15 mouse cellular contexts compared by ENCODE assay signal in genomic region chr2:28915104-28915738, GRCm38 (mm10). TPM values are rescaled to one million over a fixed set of nuclear protein-coding genes. Genes with fewer than 3 reads are reported as not detected.
DNase-seq lines count a peak whose midpoint lies in the region; ATAC-seq and TF ChIP-seq lines count a peak whose summit lies in the region.
"Had no signal": no experiment of that assay in that cellular context is flagged by ENCODE, and none has a peak within 500 bp of the region (broad histone marks: within the 10 kb centered on the region; RNA-seq: fewer than 3 reads in every experiment).

No protein-coding gene starts in this region.

- H3K36me3 ChIP-seq in forebrain, embryonic 12.5 days (replicated peaks), result no peaks in the 10 kb centered on the region
- no peaks in the 10 kb centered on the region for H3K36me3 ChIP-seq in forebrain, embryonic 14.5 days (ENCODE audit: control insufficient read depth, insufficient read depth, low read length)
- H3K36me3 ChIP-seq in hindbrain, embryonic 10.5 days, result no peaks in the 10 kb centered on the region
- H3K36me3 ChIP-seq in hindbrain, embryonic 16.5 days (ENCODE audit: control insufficient read depth, insufficient read depth, low read length), result no peaks in the 10 kb centered on the region
- H3K36me3 ChIP-seq in midbrain, postnatal 0 days (ENCODE audit: insufficient read depth, low read length), result no peaks in the 10 kb centered on the region
- H3K36me3 ChIP-seq: limb, embryonic 15.5 days had no signal

- H3K4me3 ChIP-seq in forebrain, embryonic 12.5 days (replicated peaks), result peak overlapping the region; percentile 8; the same call in 1 of the 2 replicates
- no peak overlapping the region for H3K4me3 ChIP-seq in forebrain, embryonic 14.5 days (ENCODE audit: low read depth, low read length)
- H3K4me3 ChIP-seq in hindbrain, embryonic 10.5 days, result peak overlapping the region; percentile 43
- peak overlapping the region; percentile 37 for H3K4me3 ChIP-seq in hindbrain, embryonic 16.5 days (ENCODE audit: low read length)
- peak overlapping the region; percentile 41 for H3K4me3 ChIP-seq in midbrain, postnatal 0 days (ENCODE audit: low read depth, low read length)
- H3K4me3 ChIP-seq: limb, embryonic 15.5 days had no signal

- H3K9ac ChIP-seq in forebrain, embryonic 12.5 days, result no peak overlapping the region
- H3K9ac ChIP-seq in forebrain, embryonic 14.5 days (ENCODE audit: low read length), result no peak overlapping the region
- peak overlapping the region; percentile 53 for H3K9ac ChIP-seq in hindbrain, embryonic 16.5 days (ENCODE audit: low read depth, low read length)
- H3K9ac ChIP-seq in midbrain, postnatal 0 days (replicated peaks; ENCODE audit: low read length, poor library complexity, severe bottlenecking), result peak overlapping the region; percentile 59
- H3K9ac ChIP-seq: limb, embryonic 15.5 days had no signal

- H3K27ac ChIP-seq in forebrain, embryonic 12.5 days, result no peak overlapping the region
- H3K27ac ChIP-seq in forebrain, embryonic 14.5 days (ENCODE audit: low read depth, low read length), result no peak overlapping the region
- H3K27ac ChIP-seq in hindbrain, embryonic 10.5 days, result peak overlapping the region; percentile 2; the same call in 1 of the 2 replicates
- H3K27ac ChIP-seq in hindbrain, embryonic 16.5 days (ENCODE audit: low read depth, low read length), result peak overlapping the region; percentile 75
- peak overlapping the region; percentile 68 for H3K27ac ChIP-seq in midbrain, postnatal 0 days (ENCODE audit: low read depth, low read length)
- H3K27ac ChIP-seq: limb, embryonic 15.5 days had no signal

- peaks cover 38% of the 10 kb centered on the region for H3K4me1 ChIP-seq in forebrain, embryonic 12.5 days
- H3K4me1 ChIP-seq in forebrain, embryonic 14.5 days (ENCODE audit: control insufficient read depth, insufficient read depth, low read length), result no peaks in the 10 kb centered on the region; the same call in 1 of the 2 replicates
- peaks cover 33% of the 10 kb centered on the region for H3K4me1 ChIP-seq in hindbrain, embryonic 10.5 days (replicated peaks)
- H3K4me1 ChIP-seq in hindbrain, embryonic 16.5 days (ENCODE audit: control insufficient read depth, insufficient read depth, low read depth, low read length), result peaks cover 6% of the 10 kb centered on the region
- no peaks in the 10 kb centered on the region for H3K4me1 ChIP-seq in midbrain, postnatal 0 days (ENCODE audit: insufficient read depth, low read length)

- no peak for TF ChIP-seq CTCF in midbrain, postnatal 0 days (IDR thresholded peaks at IDR 0.05)

- 2% methylated on average over 22 of the region's 22 CpGs for WGBS in forebrain, embryonic 12.5 days
- WGBS in forebrain, embryonic 14.5 days, result 3% methylated on average over 22 of the region's 22 CpGs
- 3% methylated on average over 22 of the region's 22 CpGs for WGBS in hindbrain, embryonic 10.5 days
- 1% methylated on average over 19 of the region's 22 CpGs for WGBS in hindbrain, embryonic 16.5 days
- WGBS in midbrain, postnatal 0 days, result 5% methylated on average over 22 of the region's 22 CpGs

- H3K4me2 ChIP-seq in forebrain, embryonic 12.5 days, result no peak overlapping the region
- H3K4me2 ChIP-seq in forebrain, embryonic 14.5 days (ENCODE audit: low read length), result no peak overlapping the region
- H3K4me2 ChIP-seq in hindbrain, embryonic 16.5 days (ENCODE audit: low read length), result peak overlapping the region; percentile 15; the same call in 1 of the 2 replicates
- H3K4me2 ChIP-seq in midbrain, postnatal 0 days (ENCODE audit: low read depth, low read length, poor library complexity, severe bottlenecking), result peak overlapping the region; percentile 36
- H3K4me2 ChIP-seq: limb, embryonic 15.5 days had no signal

- ATAC-seq in forebrain, embryonic 12.5 days (ENCODE audit: low FRiP score), result no peak
- ATAC-seq in forebrain, embryonic 14.5 days, result no peak
- ATAC-seq in hindbrain, embryonic 16.5 days, result no peak
- ATAC-seq in midbrain, postnatal 0 days (ENCODE audit: low FRiP score), result no peak

- no peak for DNase-seq in forebrain, embryonic 14.5 days (ENCODE audit: low spot score)
- peak; percentile 29 for DNase-seq in hindbrain, embryonic 10.5 days (ENCODE audit: low spot score)
- no peak for DNase-seq in midbrain, postnatal 0 days (ENCODE audit: low spot score)
- no peak for DNase-seq in heart, postnatal 25 days (ENCODE audit: low spot score)
- DNase-seq in thymus, postnatal 36 days, result no peak
- no peak for DNase-seq in thymus, postnatal 10 days (ENCODE audit: low spot score in 2 of 2)
- DNase-seq: right cerebral cortex, adult 18-20 months had no signal

- intact Hi-C loops in heart, postnatal 25 days (cut with DNase I), result no loop called here

- H3K9me3 ChIP-seq in forebrain, embryonic 12.5 days, result no peaks in the 10 kb centered on the region
- no peaks in the 10 kb centered on the region for H3K9me3 ChIP-seq in forebrain, embryonic 14.5 days (replicated peaks; ENCODE audit: control insufficient read depth, low read length)
- H3K9me3 ChIP-seq in hindbrain, embryonic 10.5 days, result no peaks in the 10 kb centered on the region
- no peaks in the 10 kb centered on the region for H3K9me3 ChIP-seq in hindbrain, embryonic 16.5 days (ENCODE audit: control insufficient read depth, low read length)
- no peaks in the 10 kb centered on the region for H3K9me3 ChIP-seq in midbrain, postnatal 0 days (ENCODE audit: low read length)
- H3K9me3 ChIP-seq: limb, embryonic 15.5 days had no signal

- H3K27me3 ChIP-seq in forebrain, embryonic 12.5 days, result peaks cover 98% of the 10 kb centered on the region
- peaks cover 97% of the 10 kb centered on the region for H3K27me3 ChIP-seq in forebrain, embryonic 14.5 days (replicated peaks; ENCODE audit: control insufficient read depth, insufficient read depth, low read length)
- peaks cover 100% of the 10 kb centered on the region for H3K27me3 ChIP-seq in hindbrain, embryonic 10.5 days (ENCODE audit: insufficient read depth, poor library complexity, severe bottlenecking)
- peaks cover 68% of the 10 kb centered on the region for H3K27me3 ChIP-seq in hindbrain, embryonic 16.5 days (replicated peaks; ENCODE audit: control insufficient read depth, insufficient read depth, low read length)
- peaks cover 49% of the 10 kb centered on the region for H3K27me3 ChIP-seq in midbrain, postnatal 0 days (ENCODE audit: insufficient read depth, low read length)

RNA-seq across cellular contexts. Expression of gene Barhl1, which starts 1.2 kb away (rescaled TPM):
- polyA plus RNA-seq in forebrain, embryonic 12.5 days (2016; fragmentation: Nextera tagmentation; extraction: Ambion mirVana), result 4.4 and 5.7 TPM in 2 replicates
- polyA plus RNA-seq in forebrain, embryonic 14.5 days (2014; fragmentation: Nextera tagmentation; extraction: Ambion mirVana), result 1.4 and 1.5 TPM in 2 replicates
- 10.8 and 18.4 TPM in 2 replicates for polyA plus RNA-seq in hindbrain, embryonic 10.5 days (2016; fragmentation: Nextera tagmentation; extraction: Ambion mirVana)
- 27.3 and 29.3 TPM in 2 replicates for polyA plus RNA-seq in hindbrain, embryonic 16.5 days (2015; fragmentation: Nextera tagmentation; extraction: Ambion mirVana)
- total RNA-seq in midbrain, postnatal 0 days (2014; rRNA removed), result 36.8 and 49.0 TPM in 2 replicates
- 36.8 and 36.9 TPM in 2 replicates for polyA plus RNA-seq in midbrain, postnatal 0 days (2015; fragmentation: Nextera tagmentation; extraction: Ambion mirVana)
- not detected for total RNA-seq in heart, postnatal 25 days (2021)
- total RNA-seq: adrenal gland, postnatal 25 days; gastrocnemius, adult 8-10 months; heart, postnatal 14 days; layer of hippocampus, postnatal 25 days; megakaryocyte progenitor cell, adult 5-6 weeks had no signal

Comparison
In these comparisons a context has a peak if more than half of its experiments do, and no peak if none do; other contexts are left out.
1. H3K27ac ChIP-seq: peak in hindbrain, embryonic 10.5 days (single experiment), hindbrain, embryonic 16.5 days (single experiment) and midbrain, postnatal 0 days (single experiment); none in forebrain, embryonic 12.5 days (single experiment) and forebrain, embryonic 14.5 days (single experiment).
2. H3K4me2 ChIP-seq: peak in hindbrain, embryonic 16.5 days (single experiment) and midbrain, postnatal 0 days (single experiment); none in forebrain, embryonic 12.5 days (single experiment) and forebrain, embryonic 14.5 days (single experiment).
3. H3K9ac ChIP-seq: peak in hindbrain, embryonic 16.5 days (single experiment) and midbrain, postnatal 0 days (single experiment); none in forebrain, embryonic 12.5 days (single experiment) and forebrain, embryonic 14.5 days (single experiment).